Mouse (Mus musculus) ES-Bruce4 (cell line): ENCODE measurements around the gene Znrf1.

Experiments used
- CTCF ChIP-seq: IDR thresholded peaks from one replicate; pipeline ENCODE4 v1.8.1; 2011; ENCODE audit warnings: low read depth, low read length
- POLR2A ChIP-seq: IDR thresholded peaks from one replicate; pipeline ENCODE4 v1.8.1; 2011; ENCODE audit warnings: low read length; ENCODE audit not compliant: insufficient read depth

DNA sequence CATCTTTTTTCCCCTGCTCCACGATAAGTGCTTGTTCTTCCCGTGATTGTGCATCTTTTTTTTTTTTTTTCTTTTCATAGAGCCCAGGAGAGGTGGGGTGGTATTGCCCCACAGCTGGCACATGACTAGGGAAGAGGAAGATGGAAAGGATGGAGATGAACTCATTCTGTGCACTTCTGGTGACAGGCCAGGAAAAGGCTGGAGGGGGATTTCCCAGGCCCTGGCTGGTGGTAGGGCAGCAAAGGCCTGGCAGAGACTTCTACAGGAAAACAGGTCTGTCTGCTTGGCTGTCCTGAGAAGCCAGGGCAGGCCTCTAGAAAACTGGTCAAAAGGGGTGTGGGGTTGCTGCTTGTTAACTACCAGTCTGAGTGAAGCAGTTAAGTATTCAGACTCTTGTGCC lies 2.3 kb downstream of the Znrf1 start:
- TF ChIP-seq POLR2A (no peak), CTCF (no peak)
